Mouse (Mus musculus) right cerebral cortex, postnatal 10 days (tissue): Measurements from ENCODE around the gene Slc25a24.
A peak's percentile ranks its signal among the peaks of the same experiment; 100 is the strongest.

Experiments
- DNase-seq, 2 experiments: peaks; one replicate each; pipeline ENCODE4 v3.0.0; 2021; ENCODE audit warnings: low spot score in 2 of 2

Slc25a24 gene

GRCm38 (mm10) chr3:109171070-109171778 is 48.3 kb downstream of the Slc25a24 start:
- DNase-seq: peak; percentile 71 to 82

- no peak for DNase-seq
Observed at GRCm38 (mm10) chr3:109174394-109174793, 51.4 kb downstream of the Slc25a24 start.

- peak in 1 of 2 experiments; percentile 17 for DNase-seq
Observed at GRCm38 (mm10) chr3:109178705-109179104, 55.8 kb downstream of the Slc25a24 start.

GRCm38 (mm10) chr3:109179528-109180076 is 56.7 kb downstream of the Slc25a24 start:
- no peak for DNase-seq

- no peak for DNase-seq
Observed at GRCm38 (mm10) chr3:109196166-109196565, 73.2 kb downstream of the Slc25a24 start.

- no peak for DNase-seq
Observed at GRCm38 (mm10) chr3:109199280-109199679, 76.3 kb downstream of the Slc25a24 start.

GRCm38 (mm10) chr3:109212322-109212721 is 89.4 kb downstream of the Slc25a24 start:
- no peak for DNase-seq

- DNase-seq: no peak
Observed at GRCm38 (mm10) chr3:109216352-109216751, 93.4 kb downstream of the Slc25a24 start.
